Mouse (Mus musculus) G1E (cell line): Measurements from ENCODE around the gene Ccnq. TPM values are rescaled to one million over a fixed set of nuclear protein-coding genes. Genes with fewer than 3 reads are reported as not detected.

Experiments
- ATAC-seq: 2 replicates; pipeline ENCODE4 v1.8.0; 2016; ENCODE audit warnings: mild to moderate bottlenecking; ENCODE audit not compliant: insufficient number of reproducible peaks, poor library complexity, low FRiP score, severe bottlenecking; ENCODE audit errors: extremely low read depth
- DNase-seq: peaks from one replicate; pipeline ENCODE4 v3.0.0; 2012; ENCODE audit warnings: low spot score
- H3K27me3 ChIP-seq: 2 replicates; pipeline ENCODE4 v1.6.1; 2012; ENCODE audit warnings: mild to moderate bottlenecking, low read length, inconsistent platforms; ENCODE audit not compliant: insufficient read depth
- H3K36me3 ChIP-seq: replicated peaks from 2 replicates; pipeline ENCODE3; 2012; ENCODE audit warnings: mild to moderate bottlenecking, inconsistent platforms
- H3K4me1 ChIP-seq: 2 replicates; pipeline ENCODE4 v1.6.1; 2012; ENCODE audit warnings: low read depth, low read length, inconsistent platforms, mixed read lengths; ENCODE audit not compliant: insufficient read depth
- H3K4me3 ChIP-seq: 2 replicates; pipeline ENCODE4 v1.5.1; 2012; ENCODE audit warnings: low read depth, mild to moderate bottlenecking, inconsistent platforms, low read length, moderate library complexity, mixed read lengths
- H3K9me3 ChIP-seq: replicated peaks from 2 replicates; pipeline ENCODE4 v1.6.1; 2012; ENCODE audit warnings: inconsistent platforms
- CTCF ChIP-seq: IDR thresholded peaks from 2 replicates; pipeline ENCODE4 v1.5.1; 2012; ENCODE audit warnings: low read depth, low read length, inconsistent platforms, mixed read lengths
- GATA1 ChIP-seq: IDR thresholded peaks from 2 replicates; pipeline ENCODE4 v1.6.1; 2012; ENCODE audit warnings: borderline replicate concordance, low read length, inconsistent platforms, mixed read lengths
- GATA2 ChIP-seq: IDR thresholded peaks from 2 replicates; pipeline ENCODE4 v1.6.1; 2012; ENCODE audit warnings: low read depth, low read length, inconsistent platforms, borderline replicate concordance
- POLR2AphosphoS5 ChIP-seq: IDR thresholded peaks from 2 replicates; pipeline ENCODE4 v1.6.1; 2012; ENCODE audit warnings: low read depth, low read length, inconsistent platforms; ENCODE audit not compliant: insufficient replicate concordance
- TAL1 ChIP-seq: conservative IDR thresholded peaks from 2 replicates; pipeline ENCODE4 v1.6.1; 2012; ENCODE audit warnings: low read depth, low read length, inconsistent platforms, mixed read lengths
- polyA plus RNA-seq: library from polyadenylated mRNA; stranded (reverse); fragments of >175 nt; gene quantifications from 2 replicates; pipeline ENCODE4 v1.2.3, GENCODE M21; 2012
- total RNA-seq, 2 experiments: library from RNA; stranded (forward) in 1 of 2; stranded (reverse) in 1 of 2; fragments of 200-1000 nt in 1 of 2; fragments of >200 nt in 1 of 2; fragmentation: Nextera tagmentation in 1 of 2; gene quantifications; 2 replicates each; pipeline ENCODE4 v1.2.3; 2014 to 2017

The Ccnq gene
- total and polyA plus RNA-seq, 3 experiments, result 29.9 to 51.4 (median 36.1) TPM

GRCm38 (mm10) chr11:78717655-78718054 lies 33.9 kb downstream of the Ccnq start:
- Histone ChIP-seq H3K4me1 (no peaks in the 10 kb centered on the region), H3K27me3 (peaks cover 10% of the 10 kb centered on the region; the same call in 1 of the 2 replicates), H3K9me3 (no peaks in the 10 kb centered on the region), H3K36me3 (no peaks in the 10 kb centered on the region), H3K4me3 (no peak overlapping the region)
- no peak for DNase-seq
- TF ChIP-seq TAL1, result no peak
- TF ChIP-seq POLR2AphosphoS5, result no peak
- no peak for TF ChIP-seq GATA1
- no peak for TF ChIP-seq CTCF
- TF ChIP-seq GATA2, result no peak
- ATAC-seq, result no peak

GRCm38 (mm10) chr11:78708642-78709041 lies 42.9 kb downstream of the Ccnq start:
- DNase-seq (no peak), ATAC-seq (no peak)
- H3K36me3 ChIP-seq, result no peaks in the 10 kb centered on the region
- H3K4me1 ChIP-seq, result no peaks in the 10 kb centered on the region; the same call in 1 of the 2 replicates
- TF ChIP-seq GATA2 (no peak), POLR2AphosphoS5 (no peak), CTCF (no peak), GATA1 (no peak), TAL1 (no peak)
- no peaks in the 10 kb centered on the region for H3K9me3 ChIP-seq
- H3K4me3 ChIP-seq, result no peak overlapping the region
- peaks cover 21% of the 10 kb centered on the region; the same call in 1 of the 2 replicates for H3K27me3 ChIP-seq

- Histone ChIP-seq H3K36me3 (no peaks in the 10 kb centered on the region), H3K27me3 (peaks cover 28% of the 10 kb centered on the region), H3K4me3 (no peak overlapping the region), H3K9me3 (no peaks in the 10 kb centered on the region), H3K4me1 (no peaks in the 10 kb centered on the region; the same call in 1 of the 2 replicates)
- DNase-seq (no peak), ATAC-seq (no peak)
- no peak for TF ChIP-seq CTCF
- no peak for TF ChIP-seq TAL1
- no peak for TF ChIP-seq GATA2
- TF ChIP-seq GATA1, result no peak
- TF ChIP-seq POLR2AphosphoS5, result no peak
Measured at GRCm38 (mm10) chr11:78706026-78706425, 45.5 kb downstream of the Ccnq start.

- Histone ChIP-seq H3K9me3 (no peaks in the 10 kb centered on the region), H3K4me1 (no peaks in the 10 kb centered on the region; the same call in 1 of the 2 replicates), H3K4me3 (no peak overlapping the region), H3K36me3 (no peaks in the 10 kb centered on the region), H3K27me3 (peaks cover 32% of the 10 kb centered on the region)
- no peak for TF ChIP-seq TAL1
- no peak for TF ChIP-seq CTCF
- no peak for TF ChIP-seq GATA2
- TF ChIP-seq GATA1, result no peak
- no peak for TF ChIP-seq POLR2AphosphoS5
- ATAC-seq, result no peak
- no peak for DNase-seq
Measured at GRCm38 (mm10) chr11:78703085-78703484, 48.4 kb downstream of the Ccnq start.

- Histone ChIP-seq H3K27me3 (peaks cover 32% of the 10 kb centered on the region), H3K4me3 (no peak overlapping the region), H3K4me1 (no peaks in the 10 kb centered on the region; the same call in 1 of the 2 replicates), H3K36me3 (no peaks in the 10 kb centered on the region), H3K9me3 (no peaks in the 10 kb centered on the region)
- DNase-seq (no peak), ATAC-seq (no peak)
- no peak for TF ChIP-seq GATA2
- no peak for TF ChIP-seq GATA1
- no peak for TF ChIP-seq POLR2AphosphoS5
- no peak for TF ChIP-seq TAL1
- no peak for TF ChIP-seq CTCF
Measured at GRCm38 (mm10) chr11:78702319-78702718, 49.2 kb downstream of the Ccnq start.

Other genes starting within 250 kb of the Ccnq start
- not detected in 2 replicates for gene Sebox, start 248.3 kb downstream of the Ccnq start, total RNA-seq (2014; fragmentation: Nextera tagmentation)
- gene Sebox, start 248.3 kb downstream of the Ccnq start, total RNA-seq (2017), result 0.23 TPM in 1 of 2 replicates, not detected in the other
- gene Sebox, start 248.3 kb downstream of the Ccnq start, polyA plus RNA-seq, result not detected in 2 replicates
- 19.7 and 25.8 TPM in 2 replicates for gene Tmem199, start 239.6 kb downstream of the Ccnq start, total RNA-seq (2014; fragmentation: Nextera tagmentation)
- gene Tmem199, start 239.6 kb downstream of the Ccnq start, total RNA-seq (2017), result 51.6 and 60.5 TPM in 2 replicates
- gene Tmem199, start 239.6 kb downstream of the Ccnq start, polyA plus RNA-seq, result 15.8 and 17.4 TPM in 2 replicates
- gene Poldip2, start 239.5 kb downstream of the Ccnq start, total RNA-seq (2014; fragmentation: Nextera tagmentation), result 72.5 and 92.3 TPM in 2 replicates
- 62.0 and 72.9 TPM in 2 replicates for gene Poldip2, start 239.5 kb downstream of the Ccnq start, total RNA-seq (2017)
- gene Poldip2, start 239.5 kb downstream of the Ccnq start, polyA plus RNA-seq, result 66.1 and 73.0 TPM in 2 replicates
- gene Tnfaip1, start 215.4 kb downstream of the Ccnq start, total RNA-seq (2014; fragmentation: Nextera tagmentation), result 11.7 and 12.9 TPM in 2 replicates
- 3.7 and 3.8 TPM in 2 replicates for gene Tnfaip1, start 215.4 kb downstream of the Ccnq start, total RNA-seq (2017)
- gene Tnfaip1, start 215.4 kb downstream of the Ccnq start, polyA plus RNA-seq, result 5.1 and 6.0 TPM in 2 replicates
- gene Ift20, start 215.4 kb downstream of the Ccnq start, total RNA-seq (2014; fragmentation: Nextera tagmentation), result 139 and 142 TPM in 2 replicates
- gene Ift20, start 215.4 kb downstream of the Ccnq start, total RNA-seq (2017), result 112 and 118 TPM in 2 replicates
- gene Ift20, start 215.4 kb downstream of the Ccnq start, polyA plus RNA-seq, result 35.4 and 46.3 TPM in 2 replicates
- 54.8 and 65.1 TPM in 2 replicates for gene Tmem97, start 201.0 kb downstream of the Ccnq start, total RNA-seq (2014; fragmentation: Nextera tagmentation)
- gene Tmem97, start 201.0 kb downstream of the Ccnq start, total RNA-seq (2017), result 67.8 and 70.1 TPM in 2 replicates
- gene Tmem97, start 201.0 kb downstream of the Ccnq start, polyA plus RNA-seq, result 30.4 and 30.8 TPM in 2 replicates
- 28.4 and 29.4 TPM in 2 replicates for gene Nlk, start 54.4 kb downstream of the Ccnq start, total RNA-seq (2014; fragmentation: Nextera tagmentation)
- gene Nlk, start 54.4 kb downstream of the Ccnq start, total RNA-seq (2017), result 29.6 and 32.9 TPM in 2 replicates
- gene Nlk, start 54.4 kb downstream of the Ccnq start, polyA plus RNA-seq, result 7.2 and 8.2 TPM in 2 replicates
- gene Lyrm9, start 74.9 kb upstream of the Ccnq start, total RNA-seq (2014; fragmentation: Nextera tagmentation), result 15.2 and 24.9 TPM in 2 replicates
- 52.1 and 86.5 TPM in 2 replicates for gene Lyrm9, start 74.9 kb upstream of the Ccnq start, total RNA-seq (2017)
- gene Lyrm9, start 74.9 kb upstream of the Ccnq start, polyA plus RNA-seq, result 211 and 274 TPM in 2 replicates
- gene Nos2, start 169.1 kb upstream of the Ccnq start, total RNA-seq (2014; fragmentation: Nextera tagmentation), result not detected in 2 replicates
- 0.06 TPM in 1 of 2 replicates, not detected in the other for gene Nos2, start 169.1 kb upstream of the Ccnq start, total RNA-seq (2017)
- not detected in 2 replicates for gene Nos2, start 169.1 kb upstream of the Ccnq start, polyA plus RNA-seq
- gene Lgals9, start 233.2 kb upstream of the Ccnq start, total RNA-seq (2014; fragmentation: Nextera tagmentation), result 786 and 908 TPM in 2 replicates
- gene Lgals9, start 233.2 kb upstream of the Ccnq start, total RNA-seq (2017), result 178 and 183 TPM in 2 replicates
- 41.2 and 50.3 TPM in 2 replicates for gene Lgals9, start 233.2 kb upstream of the Ccnq start, polyA plus RNA-seq